Mouse (Mus musculus) cerebellum, postnatal 14 days (tissue): ENCODE data around the gene Unc5b.

Experiments
- DNase-seq, 2 experiments: peaks; one replicate each; pipeline ENCODE4 v3.0.0; 2021; ENCODE audit warnings: mixed read lengths in 2 of 2

The Unc5b gene

GRCm38 (mm10) chr10:60820552-60820951 lies 10.8 kb downstream of the Unc5b start:
- DNase-seq = peak; percentile 99

- peak; percentile 53 to 58 for DNase-seq
Measured at GRCm38 (mm10) chr10:60819654-60820192, 11.7 kb downstream of the Unc5b start.

- peak; percentile 56 to 68 for DNase-seq
Measured at GRCm38 (mm10) chr10:60819179-60819578, 12.2 kb downstream of the Unc5b start.

- peak in 1 of 2 experiments; percentile 47 for DNase-seq
Measured at GRCm38 (mm10) chr10:60818708-60819107, 12.7 kb downstream of the Unc5b start.

GRCm38 (mm10) chr10:60817868-60818267 lies 13.5 kb downstream of the Unc5b start:
- DNase-seq = no peak

GRCm38 (mm10) chr10:60816872-60817648 lies 14.3 kb downstream of the Unc5b start:
- peak; percentile 97 to 99 for DNase-seq

GRCm38 (mm10) chr10:60815855-60816254 lies 15.5 kb downstream of the Unc5b start:
- peak; percentile 63 to 67 for DNase-seq

- no peak for DNase-seq
Measured at GRCm38 (mm10) chr10:60815059-60815458, 16.3 kb downstream of the Unc5b start.

GRCm38 (mm10) chr10:60814444-60815057 lies 16.8 kb downstream of the Unc5b start:
- DNase-seq = no peak

GRCm38 (mm10) chr10:60813606-60814005 lies 17.8 kb downstream of the Unc5b start:
- no peak for DNase-seq

GRCm38 (mm10) chr10:60811792-60812525 lies 19.4 kb downstream of the Unc5b start:
- peak in 1 of 2 experiments; percentile 47 for DNase-seq

GRCm38 (mm10) chr10:60808447-60808846 lies 22.9 kb downstream of the Unc5b start:
- DNase-seq = no peak

GRCm38 (mm10) chr10:60807531-60808185 lies 23.7 kb downstream of the Unc5b start:
- DNase-seq = peak; percentile 29 to 37

GRCm38 (mm10) chr10:60806207-60806538 lies 25.2 kb downstream of the Unc5b start:
- DNase-seq = peak in 1 of 2 experiments; percentile 45

- DNase-seq = peak; percentile 59 to 61
Measured at GRCm38 (mm10) chr10:60805436-60806206, 25.8 kb downstream of the Unc5b start.

- DNase-seq = peak in 1 of 2 experiments; percentile 18
Measured at GRCm38 (mm10) chr10:60804865-60805264, 26.5 kb downstream of the Unc5b start.

GRCm38 (mm10) chr10:60803971-60804370 lies 27.4 kb downstream of the Unc5b start:
- DNase-seq = peak; percentile 92 to 95

GRCm38 (mm10) chr10:60801898-60802412 lies 29.4 kb downstream of the Unc5b start:
- DNase-seq = no peak

- DNase-seq = peak in 1 of 2 experiments; percentile 18
Measured at GRCm38 (mm10) chr10:60801168-60801897, 30.0 kb downstream of the Unc5b start.

GRCm38 (mm10) chr10:60800295-60801167 lies 30.9 kb downstream of the Unc5b start:
- no peak for DNase-seq
